ENCODE assay signal across 21 mouse cellular contexts in the genomic region with DNA sequence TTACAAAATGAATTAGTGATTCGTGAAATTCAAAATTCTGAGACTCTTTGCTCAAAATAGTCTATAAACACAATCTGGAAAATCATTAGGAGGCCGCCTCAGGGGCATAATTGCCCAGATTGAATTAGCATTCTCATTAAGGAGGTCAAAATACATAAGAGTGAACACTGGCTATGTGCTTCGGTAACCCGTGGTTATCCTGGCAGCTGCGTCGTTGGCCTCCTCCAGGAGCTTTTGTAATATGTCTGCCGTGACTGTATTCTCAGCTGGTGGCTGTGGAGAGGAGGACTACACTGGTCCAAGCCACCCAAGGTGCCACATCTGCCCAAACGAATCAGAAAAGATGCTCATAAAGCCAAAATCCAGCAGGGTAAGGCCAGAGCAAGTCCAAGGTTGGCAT. TPM values are rescaled to one million over a fixed set of nuclear protein-coding genes. Genes with fewer than 3 reads are reported as not detected.
A peak's percentile ranks its signal among the peaks of the same experiment; 100 is the strongest.
DNase-seq lines count a peak whose midpoint lies in the region; ATAC-seq lines count a peak whose summit lies in the region.
"Had no signal": no experiment of that assay in that cellular context is flagged by ENCODE, and none has a peak within 500 bp of the region (broad histone marks: within the 10 kb centered on the region; RNA-seq: fewer than 3 reads in every experiment).

No protein-coding gene starts in this region.

- H3K27ac ChIP-seq in hindbrain, embryonic 13.5 days = peak overlapping the region; percentile 77
- no peak overlapping the region for H3K27ac ChIP-seq in hindbrain, embryonic 12.5 days
- H3K27ac ChIP-seq: embryonic facial prominence, embryonic 15.5 days; heart, adult 2 months; heart, embryonic 15.5 days; liver, embryonic 12.5 days; macrophage; midbrain, embryonic 12.5 days had no signal

- no peak overlapping the region for H3K9ac ChIP-seq in hindbrain, embryonic 13.5 days
- H3K9ac ChIP-seq in hindbrain, embryonic 12.5 days = no peak overlapping the region
- H3K9ac ChIP-seq: embryonic facial prominence, embryonic 15.5 days; heart, embryonic 15.5 days; liver, embryonic 12.5 days; lung, embryonic 14.5 days; midbrain, embryonic 12.5 days had no signal

- 0 out of 2 replicates have a peak, but pooled peaks cover 4% of the 10 kb centered on the region for H3K4me1 ChIP-seq in hindbrain, embryonic 13.5 days (replicated peaks)
- peaks cover 2% of the 10 kb centered on the region; the same call in 1 of the 2 replicates for H3K4me1 ChIP-seq in hindbrain, embryonic 12.5 days
- H3K4me1 ChIP-seq: embryonic facial prominence, embryonic 15.5 days; heart, embryonic 15.5 days; liver, embryonic 12.5 days; midbrain, embryonic 12.5 days had no signal

- ATAC-seq in hindbrain, embryonic 13.5 days (ENCODE audit: low FRiP score) = peak; percentile 73; the same call in 1 of the 2 replicates
- no peak for ATAC-seq in hindbrain, embryonic 12.5 days (ENCODE audit: low FRiP score)
- ATAC-seq in erythroid progenitor cell, adult 5-6 weeks (replicated peaks; ENCODE audit: low FRiP score, poor library complexity, severe bottlenecking) = no peak
- ATAC-seq: liver, embryonic 12.5 days had no signal

- no peaks in the 10 kb centered on the region for H3K27me3 ChIP-seq in hindbrain, embryonic 13.5 days
- no peaks in the 10 kb centered on the region for H3K27me3 ChIP-seq in hindbrain, embryonic 12.5 days
- H3K27me3 ChIP-seq: embryonic facial prominence, embryonic 15.5 days; liver, embryonic 12.5 days; midbrain, embryonic 12.5 days had no signal

- no peaks in the 10 kb centered on the region for H3K36me3 ChIP-seq in hindbrain, embryonic 13.5 days
- no peaks in the 10 kb centered on the region for H3K36me3 ChIP-seq in hindbrain, embryonic 12.5 days
- H3K36me3 ChIP-seq: embryonic facial prominence, embryonic 15.5 days; heart, embryonic 15.5 days; liver, embryonic 12.5 days; midbrain, embryonic 12.5 days had no signal

- DNase-seq in brain, adult 2 months (ENCODE audit: low read depth, low spot score) = peak; percentile 34
- DNase-seq in cerebellum, adult 11 months = peak; percentile 14
- DNase-seq in cerebellum, postnatal 14 days = peak; percentile 61 to 64
- no peak for DNase-seq in gastrocnemius, adult 18-20 months (ENCODE audit: low spot score)
- DNase-seq in layer of hippocampus, postnatal 14 days (ENCODE audit: low spot score in 2 of 2) = no peak
- DNase-seq: adrenal gland, postnatal 10 days; gastrocnemius, postnatal 10 days; layer of hippocampus, postnatal 36 days; lung, embryonic 14.5 days; right cerebral cortex, postnatal 4 days; thymus, postnatal 25 days had no signal

- WGBS in hindbrain, embryonic 13.5 days = 53% methylated on average over 8 of the region's 8 CpGs
- 72% methylated on average over 8 of the region's 8 CpGs for WGBS in hindbrain, embryonic 12.5 days

- no peaks in the 10 kb centered on the region for H3K9me3 ChIP-seq in hindbrain, embryonic 13.5 days
- no peaks in the 10 kb centered on the region for H3K9me3 ChIP-seq in hindbrain, embryonic 12.5 days (replicated peaks)
- H3K9me3 ChIP-seq: embryonic facial prominence, embryonic 15.5 days; heart, embryonic 15.5 days; liver, embryonic 12.5 days; midbrain, embryonic 12.5 days had no signal

- H3K4me3 ChIP-seq in hindbrain, embryonic 13.5 days = no peak overlapping the region
- no peak overlapping the region for H3K4me3 ChIP-seq in hindbrain, embryonic 12.5 days
- H3K4me3 ChIP-seq: embryonic facial prominence, embryonic 15.5 days; heart, adult 2 months; heart, embryonic 15.5 days; liver, embryonic 12.5 days; midbrain, embryonic 12.5 days; myocyte had no signal

- no peak overlapping the region for H3K4me2 ChIP-seq in hindbrain, embryonic 13.5 days
- H3K4me2 ChIP-seq in hindbrain, embryonic 12.5 days (replicated peaks) = no peak overlapping the region
- H3K4me2 ChIP-seq: embryonic facial prominence, embryonic 15.5 days; heart, embryonic 15.5 days; liver, embryonic 12.5 days; lung, embryonic 14.5 days; midbrain, embryonic 12.5 days had no signal

RNA-seq across cellular contexts. Expression of gene Xdh, which starts 30.5 kb away (rescaled TPM):
- 0.14 and 0.26 TPM in 2 replicates for polyA plus RNA-seq in hindbrain, embryonic 13.5 days (2015; fragmentation: Nextera tagmentation; extraction: Ambion mirVana)
- 0.18 and 0.31 TPM in 2 replicates for polyA plus RNA-seq in hindbrain, embryonic 12.5 days (2016; fragmentation: Nextera tagmentation; extraction: Ambion mirVana)
- total RNA-seq in gastrocnemius, adult 18-20 months (2021) = 10 to 100 TPM; 41.3 to 60.9 TPM
- 1 to 10 TPM; 1.1 to 2.1 TPM for total RNA-seq in layer of hippocampus, postnatal 14 days (2021)
- total RNA-seq in erythroid progenitor cell, adult 5-6 weeks (2015; ENCODE audit: low replicate concordance) = 11.3 and 30.3 TPM in 2 replicates
- 9.5 and 9.6 TPM in 2 replicates for total RNA-seq in erythroid progenitor cell, adult 5-6 weeks (2017; ENCODE audit: low replicate concordance)

Comparison
In these comparisons a context has a peak if more than half of its experiments do, and no peak if none do; other contexts are left out.
1. DNase-seq: peak in brain, adult 2 months (single experiment), cerebellum, adult 11 months (single experiment) and cerebellum, postnatal 14 days (2 of 2); none in gastrocnemius, adult 18-20 months (single experiment) and layer of hippocampus, postnatal 14 days (0 of 2).